Mouse (Mus musculus): ENCODE data around the gene Pex14.

- TF ChIP-seq CTCF (conservative IDR thresholded peaks at IDR 0.05; ENCODE audit: low read length): no peak
- TF ChIP-seq NANOG (IDR thresholded peaks at IDR 0.05; ENCODE audit: borderline replicate concordance, low read length): no peak
- TF ChIP-seq POU5F1 (IDR thresholded peaks at IDR 0.05; ENCODE audit: borderline replicate concordance, low read length): no peak
Measured at GRCm38 (mm10) chr4:148974833-148975232, 124.8 kb downstream of the Pex14 start.
